Mouse (Mus musculus) left cerebral cortex, adult 2 months (tissue): ENCODE data around the gene Pxdc1. TPM values are rescaled to one million over a fixed set of nuclear protein-coding genes. Genes with fewer than 3 reads are reported as not detected.

Source experiments
- DNase-seq, 2 experiments: peaks; one replicate each; pipeline ENCODE4 v3.0.0; 2021 to 2022; ENCODE audit warnings: low spot score in 2 of 2, mixed read lengths in 1 of 2; ENCODE audit errors: extremely low spot score in 1 of 2
- H3K27ac ChIP-seq: fragments of 200-600 bp; 2 replicates; pipeline ENCODE4 v1.8.1; 2022
- H3K4me3 ChIP-seq: fragments of 200-600 bp; 2 replicates; pipeline ENCODE4 v1.8.1; 2022
- CTCF ChIP-seq: fragments of 200-600 bp; IDR thresholded peaks from 2 replicates; pipeline ENCODE4 v1.8.1; 2022; ENCODE audit warnings: antibody characterized with exemption, mild to moderate bottlenecking, moderate library complexity
- intact Hi-C: fragments of 180-260 bp; cut with DNase I; formaldehyde crosslinking; loops from one replicate; pipeline ENCODE4 v1.15.1; 2025
- total RNA-seq, 2 experiments: library from RNA; stranded (reverse); gene quantifications; 2 replicates each; pipeline ENCODE4 v1.2.3; 2021

Pxdc1 gene
- total RNA-seq, 2 experiments from 2014 or later, result 4.3 to 7.1 TPM

GRCm38 (mm10) chr13:34673354-34673753 is 20.1 kb upstream of the Pxdc1 start:
- DNase-seq, result no peak
- TF ChIP-seq CTCF, result no peak

GRCm38 (mm10) chr13:34669919-34670865 is 16.9 kb upstream of the Pxdc1 start:
- no peak overlapping the region for H3K4me3 ChIP-seq
- intact Hi-C loops, result no loop called here
- no peak for DNase-seq
- no peak overlapping the region for H3K27ac ChIP-seq
- no peak for TF ChIP-seq CTCF

More at GRCm38 (mm10) chr13:34673354-34673753, 20.1 kb upstream of the Pxdc1 start:
- intact Hi-C loops, result no loop called here
- H3K27ac ChIP-seq, result no peak overlapping the region
- H3K4me3 ChIP-seq, result no peak overlapping the region

- no peak overlapping the region for H3K27ac ChIP-seq
- DNase-seq, result no peak
- no peak for TF ChIP-seq CTCF
- intact Hi-C loops, result no loop called here
- no peak overlapping the region for H3K4me3 ChIP-seq
These were observed 13.9 kb upstream of the Pxdc1 start for GRCm38 (mm10) chr13:34667197-34667596.

GRCm38 (mm10) chr13:34665074-34665473 is 11.8 kb upstream of the Pxdc1 start:
- no peak for DNase-seq
- intact Hi-C loops, result no loop called here
- no peak for TF ChIP-seq CTCF
- no peak overlapping the region for H3K4me3 ChIP-seq
- no peak overlapping the region for H3K27ac ChIP-seq

GRCm38 (mm10) chr13:34663762-34664161 is 10.5 kb upstream of the Pxdc1 start:
- Histone ChIP-seq H3K27ac (no peak overlapping the region), H3K4me3 (no peak overlapping the region)
- no peak for TF ChIP-seq CTCF
- intact Hi-C loops, result no loop called here
- no peak for DNase-seq

- no peak for TF ChIP-seq CTCF
These were observed 6.2 kb upstream of the Pxdc1 start for GRCm38 (mm10) chr13:34659507-34659906.

GRCm38 (mm10) chr13:34656351-34656750 is 3.1 kb upstream of the Pxdc1 start:
- H3K27ac ChIP-seq, result no peak overlapping the region
- no peak for TF ChIP-seq CTCF
- intact Hi-C loops, result no loop called here
- DNase-seq, result no peak
- H3K4me3 ChIP-seq, result no peak overlapping the region

More at GRCm38 (mm10) chr13:34659507-34659906, 6.2 kb upstream of the Pxdc1 start:
- no peak overlapping the region for H3K4me3 ChIP-seq
- no peak overlapping the region for H3K27ac ChIP-seq
- no peak for DNase-seq
- intact Hi-C loops, result no loop called here

- peak; percentile 33 to 41 for DNase-seq
- Histone ChIP-seq H3K27ac (peak overlapping the region; percentile 64), H3K4me3 (peak overlapping the region; percentile 66)
- intact Hi-C loops, result loop anchor here (5.0 kb wide), 1 partner anchor 75 kb away; no protein-coding TSS in a partner anchor
- peak; percentile 51 for TF ChIP-seq CTCF
These were observed 689 bp downstream of the Pxdc1 start for GRCm38 (mm10) chr13:34652353-34653241.

GRCm38 (mm10) chr13:34652016-34652352 is 1.3 kb downstream of the Pxdc1 start:
- no peak for TF ChIP-seq CTCF
- H3K4me3 ChIP-seq, result peak overlapping the region; percentile 66

GRCm38 (mm10) chr13:34651474-34651991 is 1.8 kb downstream of the Pxdc1 start:
- no peak for DNase-seq
- no peak overlapping the region; the same call in 1 of the 2 replicates for H3K27ac ChIP-seq

More at GRCm38 (mm10) chr13:34652016-34652352, 1.3 kb downstream of the Pxdc1 start:
- intact Hi-C loops, result loop anchor here (5.0 kb wide), 1 partner anchor 75 kb away; no protein-coding TSS in a partner anchor
- H3K27ac ChIP-seq, result peak overlapping the region; percentile 64
- peak in 1 of 2 experiments; percentile 41 for DNase-seq

GRCm38 (mm10) chr13:34650953-34651352 is 2.3 kb downstream of the Pxdc1 start:
- Histone ChIP-seq H3K27ac (no peak overlapping the region; the same call in 1 of the 2 replicates), H3K4me3 (peak overlapping the region; percentile 66)
- no peak for DNase-seq

More at GRCm38 (mm10) chr13:34651474-34651991, 1.8 kb downstream of the Pxdc1 start:
- TF ChIP-seq CTCF, result no peak
- peak overlapping the region; percentile 66 for H3K4me3 ChIP-seq
- intact Hi-C loops, result loop anchor here (5.0 kb wide), 1 partner anchor 76 kb away; no protein-coding TSS in a partner anchor

More at GRCm38 (mm10) chr13:34650953-34651352, 2.3 kb downstream of the Pxdc1 start:
- TF ChIP-seq CTCF, result no peak
- intact Hi-C loops, result loop anchor here (5.0 kb wide), 1 partner anchor 76 kb away; no protein-coding TSS in a partner anchor
